Mouse (Mus musculus): ENCODE data around the gene Gdf1. TPM values are rescaled to one million over a fixed set of nuclear protein-coding genes. Genes with fewer than 3 reads are reported as not detected.

The Gdf1 gene
- total and polyA plus RNA-seq, 3 experiments = 0.14 TPM; not detected in 2

GRCm38 (mm10) chr8:70323716-70324115 lies 5.9 kb upstream of the Gdf1 start:
- H3K79me2 ChIP-seq (replicated peaks; ENCODE audit: control insufficient read depth, insufficient read depth, low read length) = no peaks in the 10 kb centered on the region
- no peaks in the 10 kb centered on the region for H3K4me1 ChIP-seq (ENCODE audit: control insufficient read depth, insufficient read depth, low read length)
- H3K27ac ChIP-seq = no peak overlapping the region
- 93% methylated on average over 3 of the region's 3 CpGs for WGBS
- H3K9ac ChIP-seq (ENCODE audit: low read depth, low read length) = no peak overlapping the region
- TF ChIP-seq EP300 (IDR thresholded peaks at IDR 0.05; ENCODE audit: insufficient read depth, low read depth, low read length) (no peak), CTCF (IDR thresholded peaks at IDR 0.05) (0 out of 2 replicates have a peak, but pooled peaks have one; percentile 8)
- no peak overlapping the region for H3K4me3 ChIP-seq
- no peak for DNase-seq
- no peaks in the 10 kb centered on the region for H3K27me3 ChIP-seq (ENCODE audit: control insufficient read depth, insufficient read depth, low read length)
- H3K36me3 ChIP-seq (ENCODE audit: control insufficient read depth, insufficient read depth, low read length) = no peaks in the 10 kb centered on the region
- intact Hi-C loops (cut with DNase I) = no loop called here

DNA sequence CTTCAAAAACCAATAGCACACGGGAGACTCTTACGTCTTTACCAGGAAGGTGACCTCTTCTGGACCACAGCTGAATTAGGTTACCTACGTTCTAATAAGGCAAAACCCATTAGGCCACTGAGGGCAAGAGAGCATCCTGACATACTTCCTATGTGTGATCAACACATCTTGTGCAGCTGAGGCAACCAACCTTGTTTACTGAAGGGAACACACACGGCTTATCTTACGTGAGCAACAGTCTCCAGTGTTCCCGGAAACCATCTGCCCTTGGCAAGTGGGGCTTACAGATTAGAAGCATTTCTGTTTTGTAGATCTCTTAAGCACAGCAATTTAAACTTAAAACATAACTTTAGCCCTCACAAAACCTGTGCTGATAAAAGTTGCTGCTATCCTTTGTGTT lies 2.1 kb upstream of the Gdf1 start:
- Histone ChIP-seq H3K79me2 (replicated peaks; ENCODE audit: control insufficient read depth, insufficient read depth, low read length) (no peaks in the 10 kb centered on the region), H3K36me3 (ENCODE audit: control insufficient read depth, insufficient read depth, low read length) (no peaks in the 10 kb centered on the region), H3K4me3 (no peak overlapping the region), H3K4me1 (ENCODE audit: control insufficient read depth, insufficient read depth, low read length) (no peaks in the 10 kb centered on the region), H3K9ac (ENCODE audit: low read depth, low read length) (no peak overlapping the region), H3K27me3 (ENCODE audit: control insufficient read depth, insufficient read depth, low read length) (no peaks in the 10 kb centered on the region), H3K27ac (no peak overlapping the region)
- intact Hi-C loops (cut with DNase I) = no loop called here
- TF ChIP-seq POLR2A (IDR thresholded peaks at IDR 0.05; ENCODE audit: insufficient read depth, low read depth, low read length) = no peak
- no peak for TF ChIP-seq EP300 (IDR thresholded peaks at IDR 0.05; ENCODE audit: insufficient read depth, low read depth, low read length)
- no peak for TF ChIP-seq CTCF (IDR thresholded peaks at IDR 0.05)
- 81% methylated on average over 6 of the region's 6 CpGs for whole genome bisulfite sequencing
- no peak for DNase-seq

- Histone ChIP-seq H3K27ac (no peak overlapping the region), H3K4me3 (no peak overlapping the region), H3K36me3 (ENCODE audit: control insufficient read depth, insufficient read depth, low read length) (no peaks in the 10 kb centered on the region), H3K27me3 (ENCODE audit: control insufficient read depth, insufficient read depth, low read length) (no peaks in the 10 kb centered on the region), H3K4me1 (ENCODE audit: control insufficient read depth, insufficient read depth, low read length) (no peaks in the 10 kb centered on the region), H3K79me2 (replicated peaks; ENCODE audit: control insufficient read depth, insufficient read depth, low read length) (no peaks in the 10 kb centered on the region), H3K9ac (ENCODE audit: low read depth, low read length) (no peak overlapping the region)
- WGBS = 25% methylated on average over 45 of the region's 45 CpGs
- no peak for TF ChIP-seq CTCF (IDR thresholded peaks at IDR 0.05)
- TF ChIP-seq EP300 (IDR thresholded peaks at IDR 0.05; ENCODE audit: insufficient read depth, low read depth, low read length) = no peak
- TF ChIP-seq POLR2A (IDR thresholded peaks at IDR 0.05; ENCODE audit: insufficient read depth, low read depth, low read length) = no peak
- intact Hi-C loops (cut with DNase I) = no loop called here
- DNase-seq = no peak
These were observed 471 bp downstream of the Gdf1 start for GRCm38 (mm10) chr8:70329835-70330740.

DNA sequence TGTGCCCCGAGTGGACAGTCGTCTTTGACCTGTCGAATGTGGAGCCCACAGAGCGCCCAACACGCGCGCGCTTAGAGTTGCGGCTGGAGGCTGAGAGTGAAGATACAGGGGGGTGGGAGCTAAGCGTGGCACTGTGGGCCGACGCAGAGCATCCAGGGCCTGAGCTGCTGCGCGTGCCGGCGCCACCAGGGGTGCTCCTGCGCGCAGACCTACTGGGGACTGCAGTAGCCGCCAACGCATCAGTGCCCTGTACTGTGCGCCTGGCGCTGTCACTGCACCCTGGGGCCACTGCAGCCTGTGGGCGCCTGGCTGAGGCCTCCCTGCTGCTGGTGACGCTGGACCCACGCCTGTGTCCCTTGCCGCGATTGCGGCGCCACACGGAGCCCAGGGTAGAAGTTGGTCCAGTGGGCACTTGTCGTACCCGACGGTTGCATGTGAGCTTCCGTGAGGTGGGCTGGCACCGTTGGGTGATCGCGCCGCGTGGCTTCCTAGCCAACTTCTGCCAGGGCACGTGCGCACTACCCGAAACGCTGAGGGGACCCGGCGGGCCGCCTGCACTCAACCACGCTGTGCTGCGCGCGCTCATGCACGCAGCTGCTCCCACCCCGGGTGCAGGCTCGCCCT lies 1.2 kb downstream of the Gdf1 start:
- Histone ChIP-seq H3K4me3 (no peak overlapping the region), H3K36me3 (ENCODE audit: control insufficient read depth, insufficient read depth, low read length) (no peaks in the 10 kb centered on the region), H3K27ac (no peak overlapping the region), H3K27me3 (ENCODE audit: control insufficient read depth, insufficient read depth, low read length) (no peaks in the 10 kb centered on the region), H3K9ac (ENCODE audit: low read depth, low read length) (no peak overlapping the region), H3K79me2 (replicated peaks; ENCODE audit: control insufficient read depth, insufficient read depth, low read length) (no peaks in the 10 kb centered on the region), H3K4me1 (ENCODE audit: control insufficient read depth, insufficient read depth, low read length) (no peaks in the 10 kb centered on the region)
- intact Hi-C loops (cut with DNase I) = no loop called here
- TF ChIP-seq CTCF (IDR thresholded peaks at IDR 0.05) = peak; percentile 36
- TF ChIP-seq EP300 (IDR thresholded peaks at IDR 0.05; ENCODE audit: insufficient read depth, low read depth, low read length) = no peak
- no peak for DNase-seq
- WGBS = 62% methylated on average over 53 of the region's 53 CpGs

- intact Hi-C loops (cut with DNase I) = no loop called here
- TF ChIP-seq CTCF (IDR thresholded peaks at IDR 0.05) = no peak
- no peak for TF ChIP-seq POLR2A (IDR thresholded peaks at IDR 0.05; ENCODE audit: insufficient read depth, low read depth, low read length)
- no peak for TF ChIP-seq EP300 (IDR thresholded peaks at IDR 0.05; ENCODE audit: insufficient read depth, low read depth, low read length)
- no peak overlapping the region for H3K9ac ChIP-seq (ENCODE audit: low read depth, low read length)
- H3K79me2 ChIP-seq (replicated peaks; ENCODE audit: control insufficient read depth, insufficient read depth, low read length) = no peaks in the 10 kb centered on the region
- WGBS = 94% methylated on average over 19 of the region's 19 CpGs
- H3K27ac ChIP-seq = no peak overlapping the region
- H3K4me1 ChIP-seq (ENCODE audit: control insufficient read depth, insufficient read depth, low read length) = no peaks in the 10 kb centered on the region
- no peaks in the 10 kb centered on the region for H3K36me3 ChIP-seq (ENCODE audit: control insufficient read depth, insufficient read depth, low read length)
- H3K27me3 ChIP-seq (ENCODE audit: control insufficient read depth, insufficient read depth, low read length) = no peaks in the 10 kb centered on the region
- no peak overlapping the region for H3K4me3 ChIP-seq
- no peak for DNase-seq
These were observed 1.9 kb downstream of the Gdf1 start for GRCm38 (mm10) chr8:70331526-70331925.

All from heart, adult 2 months (tissue).